Mouse (Mus musculus): ENCODE measurements around the gene Tcf20. TPM values are rescaled to one million over a fixed set of nuclear protein-coding genes. Genes with fewer than 3 reads are reported as not detected.
A peak's percentile ranks its signal among the peaks of the same experiment; 100 is the strongest.

The Tcf20 gene
- polyA plus RNA-seq, 2 experiments = 14.6 to 28.9 TPM

DNA sequence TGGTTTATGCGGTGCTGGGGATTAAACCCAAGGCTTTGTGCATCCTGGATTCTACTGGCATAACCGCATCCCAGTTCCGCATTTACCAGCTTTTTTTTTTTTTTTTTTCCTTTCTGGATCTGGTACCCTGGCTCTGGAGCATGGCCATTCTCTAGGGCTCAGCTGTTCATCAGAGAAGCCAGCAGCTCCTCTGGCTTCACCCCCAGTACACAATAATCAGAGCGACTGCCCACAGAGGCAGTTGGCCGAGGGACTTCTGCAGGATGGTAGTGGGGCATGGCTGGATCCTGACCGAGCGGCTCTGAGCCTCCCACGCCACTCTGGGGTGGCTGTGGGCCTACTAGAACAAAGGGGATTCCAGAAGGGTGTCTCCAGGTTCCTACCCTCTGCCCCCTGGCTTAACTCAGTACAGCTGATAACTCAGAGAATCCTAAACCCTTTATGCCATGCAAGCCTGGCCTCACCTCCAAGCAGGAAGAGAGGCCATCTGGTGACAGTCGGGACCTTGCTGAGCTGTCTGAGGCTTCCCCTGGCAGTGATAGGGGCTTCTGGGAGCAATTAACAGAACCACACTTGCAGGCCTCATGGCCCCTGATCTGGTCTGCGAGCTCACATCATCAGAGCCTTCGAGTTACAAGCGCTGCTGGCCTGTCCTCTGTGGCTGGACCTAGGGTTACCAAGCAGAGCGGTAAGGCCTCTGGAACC is 4.6 kb upstream of the Tcf20 start:
- no peak overlapping the region for H3K27ac ChIP-seq (replicated peaks; ENCODE audit: low read depth, low read length)
- ATAC-seq (ENCODE audit: low FRiP score, low read depth) = no peak

DNA sequence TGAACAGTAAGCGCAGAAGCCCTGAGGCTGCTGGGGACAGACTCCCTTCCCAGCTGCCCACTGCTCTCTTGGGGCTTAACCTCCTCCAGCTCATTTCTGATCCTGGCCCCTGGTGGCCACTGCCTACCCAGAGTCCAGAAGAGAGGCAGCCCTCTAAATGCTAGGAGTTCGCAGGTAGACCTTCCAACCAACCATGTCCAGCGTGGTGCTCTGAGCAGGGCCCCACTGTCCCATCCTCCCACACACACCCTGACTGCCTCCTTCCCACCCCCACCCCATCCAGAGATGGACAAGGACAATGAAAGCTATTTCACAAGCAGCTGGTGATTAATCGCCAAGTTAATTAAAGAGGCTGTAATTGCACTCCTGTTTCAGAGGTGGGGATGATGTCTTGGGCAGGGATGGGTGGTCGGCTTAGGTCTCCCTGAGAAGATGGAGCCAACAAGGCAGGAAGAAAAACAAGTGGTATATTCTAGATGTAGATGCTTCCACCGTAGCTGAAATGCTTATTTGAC is 1.6 kb upstream of the Tcf20 start:
- 59% methylated on average over 6 of the region's 6 CpGs for WGBS
- Histone ChIP-seq H3K27me3 (ENCODE audit: control insufficient read depth, insufficient read depth, low read length) (peaks cover 5% of the 10 kb centered on the region), H3K4me1 (ENCODE audit: control insufficient read depth, insufficient read depth, low read length) (peaks cover 38% of the 10 kb centered on the region), H3K4me3 (replicated peaks; ENCODE audit: low read length) (no peak overlapping the region), H3K9me3 (ENCODE audit: control insufficient read depth, low read length) (no peaks in the 10 kb centered on the region), H3K27ac (replicated peaks; ENCODE audit: low read depth, low read length) (no peak overlapping the region), H3K4me2 (replicated peaks; ENCODE audit: low read depth, low read length, severe bottlenecking) (no peak overlapping the region), H3K9ac (ENCODE audit: low read depth, low read length, severe bottlenecking) (no peak overlapping the region), H3K36me3 (ENCODE audit: control insufficient read depth, insufficient read depth, low read length) (no peaks in the 10 kb centered on the region)
- DNase-seq (ENCODE audit: low spot score) (no peak), ATAC-seq (ENCODE audit: low FRiP score, low read depth) (no peak)
- TF ChIP-seq POLR2A (IDR thresholded peaks at IDR 0.05; ENCODE audit: borderline replicate concordance, extremely low read depth, insufficient read depth, insufficient read length) = no peak

More for the DNA sequence above, 4.6 kb upstream of the Tcf20 start:
- Histone ChIP-seq H3K9ac (ENCODE audit: low read depth, low read length, severe bottlenecking) (no peak overlapping the region), H3K36me3 (ENCODE audit: control insufficient read depth, insufficient read depth, low read length) (no peaks in the 10 kb centered on the region), H3K27me3 (ENCODE audit: control insufficient read depth, insufficient read depth, low read length) (peaks cover 5% of the 10 kb centered on the region), H3K4me3 (replicated peaks; ENCODE audit: low read length) (no peak overlapping the region), H3K4me1 (ENCODE audit: control insufficient read depth, insufficient read depth, low read length) (peaks cover 38% of the 10 kb centered on the region), H3K9me3 (ENCODE audit: control insufficient read depth, low read length) (no peaks in the 10 kb centered on the region), H3K4me2 (replicated peaks; ENCODE audit: low read depth, low read length, severe bottlenecking) (no peak overlapping the region)
- no peak for DNase-seq (ENCODE audit: low spot score)
- TF ChIP-seq POLR2A (IDR thresholded peaks at IDR 0.05; ENCODE audit: borderline replicate concordance, extremely low read depth, insufficient read depth, insufficient read length) = no peak
- 66% methylated on average over 13 of the region's 13 CpGs for WGBS

DNA sequence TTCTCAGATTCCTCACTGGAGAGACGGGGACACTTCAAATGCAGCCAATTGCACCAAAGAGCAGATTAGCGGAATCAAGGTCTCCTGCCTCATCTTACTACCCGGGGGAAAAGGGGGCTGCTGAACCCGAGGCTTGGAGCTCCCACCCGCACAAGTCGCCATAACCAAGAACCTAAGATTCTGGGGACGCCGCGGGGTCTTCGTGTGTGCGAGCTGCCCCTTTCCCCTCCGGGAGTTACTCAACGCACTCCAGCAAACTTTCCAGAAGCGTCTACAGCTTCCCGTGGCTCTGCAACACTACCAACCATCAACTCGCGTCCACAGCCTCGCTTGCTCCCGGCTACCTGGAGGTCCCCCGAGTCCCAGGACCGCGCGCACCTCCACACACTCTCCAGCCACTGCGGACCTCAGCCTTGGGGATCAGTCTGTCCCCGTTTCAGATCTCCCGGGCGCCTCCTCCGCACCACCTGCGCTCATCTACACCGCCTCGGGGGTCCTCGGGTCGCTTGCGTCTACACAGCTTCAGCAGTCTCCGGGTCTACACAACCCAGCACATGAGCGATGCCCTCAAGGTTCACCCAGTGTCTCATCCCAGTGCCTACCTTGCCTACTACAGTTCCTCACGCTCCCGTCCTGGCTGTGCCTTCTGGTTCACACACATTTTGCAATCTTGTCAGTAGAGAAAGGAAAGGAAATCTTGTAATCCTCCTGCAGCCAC is 499 bp downstream of the Tcf20 start:
- ATAC-seq (ENCODE audit: low FRiP score, low read depth) = no peak
- no peak for DNase-seq (ENCODE audit: low spot score)
- H3K9ac ChIP-seq (ENCODE audit: low read depth, low read length, severe bottlenecking) = peak overlapping the region; percentile 58
- no peak for TF ChIP-seq POLR2A (IDR thresholded peaks at IDR 0.05; ENCODE audit: borderline replicate concordance, extremely low read depth, insufficient read depth, insufficient read length)
- peak overlapping the region; percentile 92 for H3K4me2 ChIP-seq (replicated peaks; ENCODE audit: low read depth, low read length, severe bottlenecking)
- H3K36me3 ChIP-seq (ENCODE audit: control insufficient read depth, insufficient read depth, low read length) = no peaks in the 10 kb centered on the region
- WGBS = 0% methylated on average over 36 of the region's 38 CpGs
- H3K27me3 ChIP-seq (ENCODE audit: control insufficient read depth, insufficient read depth, low read length) = peaks cover 5% of the 10 kb centered on the region
- peak overlapping the region; percentile 52 for H3K4me3 ChIP-seq (replicated peaks; ENCODE audit: low read length)
- H3K4me1 ChIP-seq (ENCODE audit: control insufficient read depth, insufficient read depth, low read length) = peaks cover 53% of the 10 kb centered on the region
- no peak overlapping the region for H3K27ac ChIP-seq (replicated peaks; ENCODE audit: low read depth, low read length)
- H3K9me3 ChIP-seq (ENCODE audit: control insufficient read depth, low read length) = no peaks in the 10 kb centered on the region

DNA sequence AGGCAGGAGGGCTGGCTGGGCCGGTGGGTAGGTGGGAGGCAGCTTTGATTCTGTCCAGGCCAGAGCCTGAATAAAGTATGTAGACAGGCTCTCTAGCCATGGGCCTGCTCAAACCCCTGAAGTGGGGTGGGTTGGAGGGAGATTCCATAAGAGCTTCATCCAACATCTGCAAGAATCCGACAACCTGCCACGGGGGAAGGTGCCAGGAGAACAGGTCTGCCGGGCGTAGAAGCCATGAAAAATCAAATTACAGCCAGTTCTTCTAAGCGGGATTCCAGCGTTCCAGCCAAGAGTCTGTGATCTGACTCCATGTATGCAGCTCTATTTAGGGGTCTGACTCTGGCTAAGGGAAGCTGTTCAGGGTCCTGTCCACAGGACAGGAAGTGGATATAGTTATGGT is 3.1 kb downstream of the Tcf20 start:
- H3K27ac ChIP-seq (replicated peaks; ENCODE audit: low read depth, low read length) = peak overlapping the region; percentile 2; the same call in 1 of the 2 replicates
- no peaks in the 10 kb centered on the region for H3K9me3 ChIP-seq (ENCODE audit: control insufficient read depth, low read length)
- no peak overlapping the region for H3K4me3 ChIP-seq (replicated peaks; ENCODE audit: low read length)
- H3K36me3 ChIP-seq (ENCODE audit: control insufficient read depth, insufficient read depth, low read length) = no peaks in the 10 kb centered on the region
- TF ChIP-seq POLR2A (IDR thresholded peaks at IDR 0.05; ENCODE audit: borderline replicate concordance, extremely low read depth, insufficient read depth, insufficient read length) = no peak
- DNase-seq (ENCODE audit: low spot score) (peak; percentile 59), ATAC-seq (ENCODE audit: low FRiP score, low read depth) (no peak)
- WGBS = 12% methylated on average over 7 of the region's 7 CpGs
- H3K4me1 ChIP-seq (ENCODE audit: control insufficient read depth, insufficient read depth, low read length) = peaks cover 65% of the 10 kb centered on the region
- H3K4me2 ChIP-seq (replicated peaks; ENCODE audit: low read depth, low read length, severe bottlenecking) = peak overlapping the region; percentile 23
- H3K27me3 ChIP-seq (ENCODE audit: control insufficient read depth, insufficient read depth, low read length) = no peaks in the 10 kb centered on the region
- H3K9ac ChIP-seq (ENCODE audit: low read depth, low read length, severe bottlenecking) = no peak overlapping the region

DNA sequence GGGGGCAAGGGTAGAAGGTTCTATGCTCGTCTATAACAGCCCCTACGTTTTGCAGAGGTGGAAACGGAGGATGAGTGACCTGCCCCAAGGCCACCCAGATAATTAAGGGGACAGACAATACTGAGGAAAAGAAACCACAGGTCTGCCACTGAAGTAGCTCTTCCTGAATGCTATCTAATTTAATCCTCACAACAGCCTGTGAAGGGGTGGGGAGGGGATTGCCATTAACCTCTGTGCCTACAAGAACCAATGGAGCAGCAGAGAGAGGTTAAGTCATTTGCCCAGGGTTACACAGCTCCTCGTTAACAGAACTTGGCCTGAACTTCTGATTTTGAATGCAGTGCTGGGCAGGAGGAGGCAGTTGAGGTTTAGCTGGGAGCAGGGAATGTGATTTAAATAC is 3.6 kb downstream of the Tcf20 start:
- DNase-seq (ENCODE audit: low spot score) (no peak), ATAC-seq (ENCODE audit: low FRiP score, low read depth) (no peak)
- 10% methylated on average over 4 of the region's 4 CpGs for WGBS
- no peaks in the 10 kb centered on the region for H3K36me3 ChIP-seq (ENCODE audit: control insufficient read depth, insufficient read depth, low read length)
- no peaks in the 10 kb centered on the region for H3K27me3 ChIP-seq (ENCODE audit: control insufficient read depth, insufficient read depth, low read length)
- peak overlapping the region; percentile 42 for H3K4me2 ChIP-seq (replicated peaks; ENCODE audit: low read depth, low read length, severe bottlenecking)
- TF ChIP-seq POLR2A (IDR thresholded peaks at IDR 0.05; ENCODE audit: borderline replicate concordance, extremely low read depth, insufficient read depth, insufficient read length) = no peak
- peak overlapping the region; percentile 9; the same call in 1 of the 2 replicates for H3K4me3 ChIP-seq (replicated peaks; ENCODE audit: low read length)
- H3K9me3 ChIP-seq (ENCODE audit: control insufficient read depth, low read length) = no peaks in the 10 kb centered on the region
- no peak overlapping the region for H3K9ac ChIP-seq (ENCODE audit: low read depth, low read length, severe bottlenecking)
- peak overlapping the region; percentile 34 for H3K27ac ChIP-seq (replicated peaks; ENCODE audit: low read depth, low read length)
- peaks cover 60% of the 10 kb centered on the region for H3K4me1 ChIP-seq (ENCODE audit: control insufficient read depth, insufficient read depth, low read length)

All from limb, embryonic 14.5 days (tissue).